Mouse (Mus musculus): Measurements from ENCODE around the gene Fndc3b.
A peak's percentile ranks its signal among the peaks of the same experiment; 100 is the strongest.

The Fndc3b gene

GRCm38 (mm10) chr3:27616421-27617236 lies 94.5 kb downstream of the Fndc3b start:
- peak; percentile 85 to 88 for DNase-seq

- DNase-seq = no peak
Observed at GRCm38 (mm10) chr3:27615479-27615878, 95.6 kb downstream of the Fndc3b start.

- DNase-seq = no peak
Observed at GRCm38 (mm10) chr3:27613828-27614227, 97.3 kb downstream of the Fndc3b start.

- no peak for DNase-seq
Observed at GRCm38 (mm10) chr3:27613011-27613410, 98.1 kb downstream of the Fndc3b start.

GRCm38 (mm10) chr3:27611986-27612385 lies 99.1 kb downstream of the Fndc3b start:
- no peak for DNase-seq

- DNase-seq = no peak
Observed at GRCm38 (mm10) chr3:27610547-27610946, 100.6 kb downstream of the Fndc3b start.

GRCm38 (mm10) chr3:27610089-27610488 lies 101.0 kb downstream of the Fndc3b start:
- no peak for DNase-seq

GRCm38 (mm10) chr3:27607796-27608151 lies 103.3 kb downstream of the Fndc3b start:
- DNase-seq = no peak

GRCm38 (mm10) chr3:27607081-27607795 lies 103.9 kb downstream of the Fndc3b start:
- peak in 1 of 2 experiments; percentile 16 for DNase-seq

GRCm38 (mm10) chr3:27606626-27607025 lies 104.5 kb downstream of the Fndc3b start:
- no peak for DNase-seq

- DNase-seq = no peak
Observed at GRCm38 (mm10) chr3:27605613-27606012, 105.5 kb downstream of the Fndc3b start.

GRCm38 (mm10) chr3:27605081-27605480 lies 106.0 kb downstream of the Fndc3b start:
- DNase-seq = no peak

- DNase-seq = no peak
Observed at GRCm38 (mm10) chr3:27604629-27605028, 106.5 kb downstream of the Fndc3b start.

GRCm38 (mm10) chr3:27603905-27604620 lies 107.0 kb downstream of the Fndc3b start:
- DNase-seq = no peak

- no peak for DNase-seq
Observed at GRCm38 (mm10) chr3:27600645-27601044, 110.5 kb downstream of the Fndc3b start.

- DNase-seq = no peak
Observed at GRCm38 (mm10) chr3:27600197-27600596, 110.9 kb downstream of the Fndc3b start.

GRCm38 (mm10) chr3:27598437-27599382 lies 112.4 kb downstream of the Fndc3b start:
- no peak for DNase-seq

GRCm38 (mm10) chr3:27593485-27594138 lies 117.5 kb downstream of the Fndc3b start:
- DNase-seq = no peak

- no peak for DNase-seq
Observed at GRCm38 (mm10) chr3:27592728-27593484, 118.2 kb downstream of the Fndc3b start.

- no peak for DNase-seq
Observed at GRCm38 (mm10) chr3:27590823-27591222, 120.3 kb downstream of the Fndc3b start.

- no peak for DNase-seq
Observed at GRCm38 (mm10) chr3:27589305-27589704, 121.8 kb downstream of the Fndc3b start.
